Mouse (Mus musculus): ENCODE measurements around the gene Prss41.
A peak's percentile ranks its signal among the peaks of the same experiment; 100 is the strongest.

- no peak for TF ChIP-seq POLR2A (IDR thresholded peaks at IDR 0.05; ENCODE audit: borderline replicate concordance, control insufficient read depth, low read depth, low read length)
- TF ChIP-seq CTCF (IDR thresholded peaks at IDR 0.05; ENCODE audit: control insufficient read depth, insufficient read depth, low read length), result peak; percentile 21; the same call in 1 of the 2 replicates
Measured at GRCm38 (mm10) chr17:23843141-23843811, 696 bp downstream of the Prss41 start.
